Mouse (Mus musculus) frontal cortex, adult 2 months (tissue): ENCODE measurements around the gene Ppil1. TPM values are rescaled to one million over a fixed set of nuclear protein-coding genes. Genes with fewer than 3 reads are reported as not detected.
"Not testable (repeated sequence)": the region's sequence is repeated elsewhere in the genome, so short reads cannot be mapped to it uniquely, and the experiment has no call there.

Experiments used
- DNase-seq, 2 experiments: peaks; one replicate each; pipeline ENCODE4 v3.0.0; 2022; ENCODE audit warnings: low spot score in 1 of 2; ENCODE audit errors: extremely low spot score in 1 of 2
- polyA plus RNA-seq: library from polyadenylated mRNA; depleted of rRNA; stranded (reverse); fragments of >200 nt; gene quantifications from 2 replicates; pipeline ENCODE4 v1.2.3, GENCODE M21; 2012

Gene Ppil1
- polyA plus RNA-seq, 1 experiment, result 23.7 TPM

GRCm38 (mm10) chr17:29282216-29282952 lies 18.4 kb upstream of the Ppil1 start:
- DNase-seq, result no peak

GRCm38 (mm10) chr17:29281541-29281940 lies 17.6 kb upstream of the Ppil1 start:
- DNase-seq, result no peak

- no peak for DNase-seq
Observed at GRCm38 (mm10) chr17:29280422-29280821, 16.4 kb upstream of the Ppil1 start.

DNA sequence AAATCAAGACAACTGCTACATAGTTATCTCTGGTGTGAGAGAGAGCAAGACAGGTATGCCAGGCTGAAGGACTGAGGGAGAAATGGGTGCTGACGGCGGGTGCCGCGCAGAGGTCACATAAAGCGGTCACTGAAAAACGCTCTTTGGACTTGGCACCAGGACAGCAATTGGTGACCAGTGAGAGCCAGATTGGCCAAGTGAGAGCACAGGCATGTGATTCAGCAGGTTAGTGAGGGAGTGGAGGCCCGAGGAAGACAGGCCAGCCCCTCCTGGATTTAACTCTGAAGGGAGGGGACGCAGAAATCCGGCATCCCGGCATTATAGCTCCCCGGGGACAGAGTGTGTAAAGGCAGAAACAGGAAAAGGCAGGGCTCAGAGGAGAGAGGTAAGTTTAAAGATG lies 9.9 kb upstream of the Ppil1 start:
- DNase-seq, result no peak

- no peak for DNase-seq
Observed at GRCm38 (mm10) chr17:29273156-29273555, 9.2 kb upstream of the Ppil1 start.

GRCm38 (mm10) chr17:29270148-29270698 lies 6.2 kb upstream of the Ppil1 start:
- DNase-seq, result no peak

GRCm38 (mm10) chr17:29269349-29269706 lies 5.3 kb upstream of the Ppil1 start:
- no peak for DNase-seq

GRCm38 (mm10) chr17:29268682-29269348 lies 4.8 kb upstream of the Ppil1 start, which contains the start of gene BC004004:
TSS of gene BC004004 (plus strand) at chr17:29268788.
- DNase-seq, result peak; percentile 94 to 97

GRCm38 (mm10) chr17:29267931-29268681 lies 4.1 kb upstream of the Ppil1 start:
- DNase-seq, result no peak

- not testable (repeated sequence) for DNase-seq
Observed at GRCm38 (mm10) chr17:29267040-29267439, 3.1 kb upstream of the Ppil1 start.

- no peak for DNase-seq
Observed at GRCm38 (mm10) chr17:29264760-29265159, 774 bp upstream of the Ppil1 start.

DNA sequence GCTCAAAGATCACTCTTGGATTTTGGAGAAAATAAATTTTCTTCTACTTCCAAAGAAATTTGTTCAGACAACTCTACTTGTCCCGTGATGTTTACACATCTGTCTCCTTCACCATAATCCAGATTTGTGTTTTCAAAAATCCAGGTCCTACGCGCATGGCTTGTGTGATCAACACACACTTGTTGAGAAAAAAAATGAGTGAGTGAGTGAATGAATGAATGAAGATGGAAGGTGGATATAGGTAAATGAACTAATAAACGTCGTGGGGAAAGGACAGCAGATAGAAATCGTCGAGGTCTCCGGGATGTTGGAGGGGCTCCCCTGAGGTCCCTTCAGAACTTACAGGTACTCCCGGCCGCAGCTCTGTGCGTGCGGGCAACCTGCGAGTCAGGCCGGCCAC lies 569 bp downstream of the Ppil1 start:
- DNase-seq, result no peak

DNA sequence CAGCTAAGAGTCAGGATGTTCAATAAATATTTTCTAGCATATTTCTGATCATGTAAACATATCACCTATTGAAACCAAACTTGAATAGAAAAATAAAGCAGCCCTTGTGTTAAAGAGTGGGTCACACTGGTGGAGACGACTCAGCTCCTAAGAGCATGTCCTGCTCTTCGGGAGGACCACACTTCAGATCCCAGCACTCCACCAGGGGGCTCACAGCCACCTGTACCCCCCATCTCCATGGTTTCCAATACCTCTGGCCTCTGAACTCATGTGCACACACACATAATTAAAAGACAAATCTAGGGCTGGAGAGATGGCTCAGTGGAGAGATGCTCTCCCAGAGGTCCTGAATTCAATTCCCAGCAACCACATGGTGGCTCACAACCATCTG lies 1.7 kb downstream of the Ppil1 start:
- no peak for DNase-seq

- no peak for DNase-seq
Observed at GRCm38 (mm10) chr17:29261603-29262258, 2.3 kb downstream of the Ppil1 start.

DNA sequence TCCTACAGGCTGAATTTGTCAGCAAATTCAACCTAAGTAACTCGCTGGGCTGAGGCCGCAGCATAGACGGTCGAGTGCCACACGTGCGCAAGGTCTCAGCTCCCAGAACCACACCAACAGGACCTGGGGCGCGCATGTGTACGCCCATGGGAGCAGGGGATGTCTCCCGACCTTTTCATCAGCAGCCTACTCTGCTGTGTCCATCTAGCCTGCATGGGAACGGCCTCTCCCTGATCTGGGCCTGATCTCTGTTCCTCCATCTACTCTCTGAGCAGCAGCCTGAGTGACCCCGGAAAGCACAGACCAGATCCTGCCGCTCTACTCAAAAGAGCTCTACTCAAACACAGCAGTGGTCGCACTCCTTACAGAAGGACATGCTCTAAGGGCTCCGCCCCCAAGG lies 3.5 kb downstream of the Ppil1 start:
- no peak for DNase-seq

- peak in 1 of 2 experiments; percentile 85 for DNase-seq
Observed at GRCm38 (mm10) chr17:29259489-29259888, 4.5 kb downstream of the Ppil1 start.

DNA sequence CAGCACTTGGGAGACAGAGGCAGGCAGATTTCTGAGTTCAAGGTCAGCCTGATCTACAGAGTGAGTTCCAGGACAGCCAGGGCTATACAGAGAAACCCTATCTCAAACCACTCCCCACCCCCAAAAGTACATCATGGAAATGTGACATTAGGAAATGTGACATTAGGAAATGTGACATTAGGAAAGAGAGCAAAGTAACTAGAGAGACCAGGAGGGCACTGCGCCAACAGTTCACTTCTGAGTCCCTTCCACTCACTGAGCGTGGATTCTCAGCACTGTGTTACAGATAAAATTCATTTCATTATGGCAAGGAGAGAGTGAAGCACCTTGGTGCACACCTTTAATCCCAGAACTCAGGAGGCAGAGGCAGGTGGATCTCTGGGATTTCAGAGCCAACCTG lies 5.1 kb downstream of the Ppil1 start:
- DNase-seq, result no peak

GRCm38 (mm10) chr17:29258025-29258558 lies 5.9 kb downstream of the Ppil1 start:
- DNase-seq, result no peak

- no peak for DNase-seq
Observed at GRCm38 (mm10) chr17:29257001-29257511, 6.9 kb downstream of the Ppil1 start.

DNA sequence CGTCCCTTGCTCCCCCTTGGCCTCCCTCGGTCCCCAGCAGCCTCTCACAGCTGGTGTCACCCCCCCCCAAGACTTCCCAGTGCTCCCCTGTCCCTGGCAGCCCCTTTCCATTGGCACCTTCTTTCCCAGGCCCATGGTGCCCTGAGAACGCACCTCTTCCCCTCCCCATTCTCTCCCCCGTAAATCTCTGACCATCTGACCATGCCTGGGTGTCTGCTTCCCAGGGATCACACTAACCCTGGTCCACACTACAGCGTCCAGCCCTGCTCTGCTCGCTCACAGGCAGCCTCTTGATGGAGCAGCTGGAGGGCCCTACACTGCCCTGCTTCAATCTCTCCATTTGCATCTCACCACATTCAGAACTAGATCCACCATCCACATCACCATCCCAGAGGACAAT lies 7.5 kb downstream of the Ppil1 start:
- no peak for DNase-seq
